Mouse (Mus musculus) small intestine, adult 2 months (tissue): ENCODE measurements around the gene Ranbp3.

Experiments used
- CTCF ChIP-seq: fragments of 200-500 bp; IDR thresholded peaks from 2 replicates; pipeline ENCODE4 v1.5.1; 2012; ENCODE audit warnings: low read depth, mild to moderate bottlenecking, control low read depth, inconsistent platforms, low read length, moderate library complexity, mixed read lengths; ENCODE audit not compliant: insufficient replicate concordance, insufficient read length; ENCODE audit errors: extremely low read depth
- POLR2A ChIP-seq: fragments of 200-500 bp; IDR thresholded peaks from 2 replicates; pipeline ENCODE4 v1.6.1; 2012; ENCODE audit warnings: low read depth, mild to moderate bottlenecking, control low read depth, inconsistent platforms, low read length, moderate library complexity

DNA sequence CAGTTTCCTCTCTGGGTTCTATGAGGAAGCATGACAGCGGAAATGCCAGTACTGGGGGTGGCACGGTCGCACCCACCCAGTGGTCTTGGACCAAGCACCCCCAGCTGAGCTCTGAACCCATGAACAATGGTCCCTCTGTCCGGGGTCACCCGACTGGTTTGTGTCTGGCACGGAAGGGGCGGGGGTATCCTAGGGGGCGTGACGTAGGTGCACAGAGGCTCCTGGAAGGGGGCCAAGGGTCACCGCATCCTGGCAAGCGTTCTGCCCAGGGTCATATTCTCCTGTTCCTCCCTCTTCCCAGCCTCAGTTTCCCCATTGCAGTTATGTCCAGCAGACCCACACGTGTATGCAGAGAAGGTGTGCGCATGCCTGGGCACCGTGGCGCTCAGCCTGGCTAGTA is 80.4 kb downstream of the Ranbp3 start:
- TF ChIP-seq POLR2A (no peak), CTCF (no peak)
